Mouse (Mus musculus) layer of hippocampus, adult 2 months (tissue): ENCODE results near the gene Hdac10. TPM values are rescaled to one million over a fixed set of nuclear protein-coding genes. Genes with fewer than 3 reads are reported as not detected.

Source experiments
- DNase-seq, 2 experiments: peaks; one replicate each; pipeline ENCODE4 v3.0.0; 2022; ENCODE audit warnings: low spot score in 2 of 2
- H3K27ac ChIP-seq: fragments of 200-600 bp; 2 replicates; pipeline ENCODE4 v1.8.1; 2022
- H3K4me3 ChIP-seq: fragments of 200-600 bp; 2 replicates; pipeline ENCODE4 v1.8.1; 2022; ENCODE audit warnings: mild to moderate bottlenecking
- CTCF ChIP-seq: fragments of 200-600 bp; conservative IDR thresholded peaks from 2 replicates; pipeline ENCODE4 v1.8.1; 2022; ENCODE audit warnings: antibody characterized with exemption, mild to moderate bottlenecking, moderate library complexity
- total RNA-seq, 2 experiments: library from RNA; stranded (reverse); gene quantifications; 2 replicates each; pipeline ENCODE4 v1.2.3; 2021

The Hdac10 gene
- total RNA-seq, 2 experiments from 2014 or later = 16.3 to 17.9 TPM

GRCm38 (mm10) chr15:89144965-89145364 lies 16.5 kb upstream of the Hdac10 start:
- Histone ChIP-seq H3K4me3 (no peak overlapping the region), H3K27ac (no peak overlapping the region)
- DNase-seq = no peak
- TF ChIP-seq CTCF = no peak

GRCm38 (mm10) chr15:89143134-89143533 lies 14.6 kb upstream of the Hdac10 start:
- DNase-seq = no peak
- H3K27ac ChIP-seq = no peak overlapping the region
- TF ChIP-seq CTCF = no peak
- H3K4me3 ChIP-seq = no peak overlapping the region

GRCm38 (mm10) chr15:89141905-89142304 lies 13.4 kb upstream of the Hdac10 start:
- TF ChIP-seq CTCF = no peak
- H3K4me3 ChIP-seq = no peak overlapping the region
- no peak for DNase-seq
- H3K27ac ChIP-seq = no peak overlapping the region

- TF ChIP-seq CTCF = no peak
- H3K27ac ChIP-seq = no peak overlapping the region
- no peak overlapping the region for H3K4me3 ChIP-seq
- no peak for DNase-seq
These were observed 12.9 kb upstream of the Hdac10 start for GRCm38 (mm10) chr15:89141443-89141842.

GRCm38 (mm10) chr15:89140659-89141252 lies 12.3 kb upstream of the Hdac10 start, which contains the start of gene Mapk12:
Mapk12 (minus strand) TSS chr15:89140703.
- no peak for TF ChIP-seq CTCF
- DNase-seq = no peak
- H3K4me3 ChIP-seq = peak within 1 kb of the TSS; percentile 63
- peak within 1 kb of the TSS; percentile 56 for H3K27ac ChIP-seq

GRCm38 (mm10) chr15:89140048-89140658 lies 11.7 kb upstream of the Hdac10 start:
- peak in 1 of 2 experiments; percentile 47 for DNase-seq
- H3K27ac ChIP-seq = peak overlapping the region; percentile 56
- peak overlapping the region; percentile 63 for H3K4me3 ChIP-seq
- no peak for TF ChIP-seq CTCF

- no peak for DNase-seq
- H3K27ac ChIP-seq = no peak overlapping the region
- no peak for TF ChIP-seq CTCF
- no peak overlapping the region for H3K4me3 ChIP-seq
These were observed 10.0 kb upstream of the Hdac10 start for GRCm38 (mm10) chr15:89138531-89138930.

GRCm38 (mm10) chr15:89138046-89138405 lies 9.5 kb upstream of the Hdac10 start:
- Histone ChIP-seq H3K27ac (no peak overlapping the region), H3K4me3 (no peak overlapping the region)
- DNase-seq = no peak
- no peak for TF ChIP-seq CTCF

GRCm38 (mm10) chr15:89137378-89138045 lies 9.0 kb upstream of the Hdac10 start:
- no peak overlapping the region for H3K27ac ChIP-seq
- no peak for TF ChIP-seq CTCF

GRCm38 (mm10) chr15:89136461-89137155 lies 8.1 kb upstream of the Hdac10 start:
- TF ChIP-seq CTCF = no peak
- Histone ChIP-seq H3K4me3 (no peak overlapping the region), H3K27ac (no peak overlapping the region)
- no peak for DNase-seq

More at GRCm38 (mm10) chr15:89137378-89138045, 9.0 kb upstream of the Hdac10 start:
- DNase-seq = no peak
- no peak overlapping the region for H3K4me3 ChIP-seq

- no peak for TF ChIP-seq CTCF
- H3K27ac ChIP-seq = no peak overlapping the region
- DNase-seq = no peak
- no peak overlapping the region for H3K4me3 ChIP-seq
These were observed 2.8 kb upstream of the Hdac10 start for GRCm38 (mm10) chr15:89131316-89131715.

GRCm38 (mm10) chr15:89130245-89130644 lies 1.7 kb upstream of the Hdac10 start:
- no peak for DNase-seq
- Histone ChIP-seq H3K27ac (no peak overlapping the region), H3K4me3 (no peak overlapping the region)
- no peak for TF ChIP-seq CTCF

- DNase-seq = no peak
- no peak for TF ChIP-seq CTCF
- Histone ChIP-seq H3K27ac (peak overlapping the region; percentile 97; the same call in 1 of the 2 replicates), H3K4me3 (peak overlapping the region; percentile 80)
These were observed 1.0 kb downstream of the Hdac10 start for GRCm38 (mm10) chr15:89127364-89127940.
